Mouse (Mus musculus): Measurements from ENCODE around the gene Galntl5. TPM values are rescaled to one million over a fixed set of nuclear protein-coding genes. Genes with fewer than 3 reads are reported as not detected.
"Not testable (repeated sequence)": the region's sequence is repeated elsewhere in the genome, so short reads cannot be mapped to it uniquely, and the experiment has no call there.

The Galntl5 gene
- polyA plus RNA-seq, 1 experiment from 2014 or later: not detected

DNA sequence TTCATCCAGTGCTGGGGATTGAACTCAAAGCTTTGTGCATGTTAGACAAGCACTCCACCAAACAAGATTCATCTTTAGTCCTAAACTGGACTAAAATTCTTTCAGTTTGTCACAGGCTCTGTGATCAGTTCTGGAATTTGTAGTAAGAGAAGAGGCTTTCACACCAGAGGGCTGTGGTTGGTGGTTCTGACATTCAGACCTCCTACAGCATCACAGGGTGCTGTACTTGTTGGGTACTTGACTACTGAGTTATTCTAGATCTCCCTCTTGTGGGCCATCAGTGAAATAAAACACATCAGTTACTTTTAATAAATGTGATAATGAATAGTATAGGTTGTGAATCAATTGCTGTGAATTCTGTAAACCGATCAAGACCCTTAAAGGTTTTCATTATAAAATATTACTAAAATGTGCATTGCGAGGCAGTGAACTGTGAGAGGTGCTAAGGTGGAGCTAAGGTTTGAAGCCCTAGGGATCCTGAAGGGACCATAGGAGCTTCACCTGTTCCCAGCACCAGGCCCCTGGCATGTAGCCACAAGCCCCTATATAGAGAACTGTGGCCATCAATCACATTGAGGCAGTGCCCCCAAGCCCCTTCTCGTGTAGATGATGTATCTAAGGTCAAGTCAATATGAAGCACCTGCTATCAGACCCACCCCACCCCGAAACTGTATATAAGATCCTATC is 16.0 kb upstream of the Galntl5 start:
- no peak overlapping the region for H3K4me2 ChIP-seq
- no peaks in the 10 kb centered on the region for H3K36me3 ChIP-seq
- H3K4me3 ChIP-seq (replicated peaks): no peak overlapping the region
- H3K27me3 ChIP-seq (replicated peaks): no peaks in the 10 kb centered on the region
- no peak overlapping the region for H3K27ac ChIP-seq
- no peak for ATAC-seq (ENCODE audit: insufficient read depth, low FRiP score, low read depth)
- WGBS: 68% methylated on average over 4 of the region's 4 CpGs
- H3K9ac ChIP-seq: no peak overlapping the region
- H3K4me1 ChIP-seq: no peaks in the 10 kb centered on the region
- no peaks in the 10 kb centered on the region for H3K9me3 ChIP-seq

DNA sequence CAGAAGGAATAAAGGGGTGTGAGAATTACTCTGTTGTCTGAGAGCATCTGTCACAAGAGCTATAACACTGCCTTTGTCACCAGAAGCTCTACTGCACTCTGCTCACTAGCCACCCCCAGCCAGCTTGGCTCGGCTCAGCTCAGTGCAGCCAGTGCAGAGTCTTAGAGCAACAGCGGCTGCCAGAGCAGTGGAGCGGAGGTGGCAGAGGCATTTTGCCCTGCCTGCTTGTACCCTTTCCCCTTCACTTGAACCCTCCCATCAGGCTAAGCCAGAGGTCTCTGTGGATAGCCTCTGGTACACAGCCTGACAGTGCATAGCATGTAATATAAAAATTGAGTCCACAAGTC is 15.5 kb upstream of the Galntl5 start:
- H3K27ac ChIP-seq: no peak overlapping the region
- H3K9me3 ChIP-seq: no peaks in the 10 kb centered on the region
- H3K36me3 ChIP-seq: no peaks in the 10 kb centered on the region
- no peaks in the 10 kb centered on the region for H3K27me3 ChIP-seq (replicated peaks)
- no peak overlapping the region for H3K4me2 ChIP-seq
- no peak for ATAC-seq (ENCODE audit: insufficient read depth, low FRiP score, low read depth)
- H3K4me3 ChIP-seq (replicated peaks): no peak overlapping the region
- no peaks in the 10 kb centered on the region for H3K4me1 ChIP-seq
- 82% methylated on average over 3 of the region's 3 CpGs for WGBS
- H3K9ac ChIP-seq: no peak overlapping the region

- H3K27me3 ChIP-seq (replicated peaks): no peaks in the 10 kb centered on the region
- no peak overlapping the region for H3K27ac ChIP-seq
- H3K4me2 ChIP-seq: no peak overlapping the region
- ATAC-seq (ENCODE audit: insufficient read depth, low FRiP score, low read depth): no peak
- H3K4me1 ChIP-seq: no peaks in the 10 kb centered on the region
- no peaks in the 10 kb centered on the region for H3K36me3 ChIP-seq
- H3K9me3 ChIP-seq: no peaks in the 10 kb centered on the region
- WGBS: 66% methylated on average over 4 of the region's 4 CpGs
- no peak overlapping the region for H3K9ac ChIP-seq
- H3K4me3 ChIP-seq (replicated peaks): no peak overlapping the region
Measured at GRCm38 (mm10) chr5:25166665-25167064, 14.6 kb upstream of the Galntl5 start.

- ATAC-seq (ENCODE audit: insufficient read depth, low FRiP score, low read depth); H3K9me3 ChIP-seq; H3K4me2 ChIP-seq; H3K27ac ChIP-seq; H3K4me1 ChIP-seq; H3K36me3 ChIP-seq; H3K9ac ChIP-seq; H3K4me3 ChIP-seq (replicated peaks); H3K27me3 ChIP-seq (replicated peaks): not testable (repeated sequence)
- 90% methylated on average over 5 of the region's 5 CpGs for WGBS
Measured at GRCm38 (mm10) chr5:25177937-25178336, 3.3 kb upstream of the Galntl5 start.

GRCm38 (mm10) chr5:25178543-25178942 is 2.7 kb upstream of the Galntl5 start:
- not testable (repeated sequence) for H3K36me3 ChIP-seq; H3K27me3 ChIP-seq (replicated peaks); H3K4me2 ChIP-seq; H3K4me1 ChIP-seq; H3K4me3 ChIP-seq (replicated peaks); ATAC-seq (ENCODE audit: insufficient read depth, low FRiP score, low read depth); H3K9ac ChIP-seq; H3K9me3 ChIP-seq; H3K27ac ChIP-seq
- 88% methylated on average over 4 of the region's 4 CpGs for WGBS

DNA sequence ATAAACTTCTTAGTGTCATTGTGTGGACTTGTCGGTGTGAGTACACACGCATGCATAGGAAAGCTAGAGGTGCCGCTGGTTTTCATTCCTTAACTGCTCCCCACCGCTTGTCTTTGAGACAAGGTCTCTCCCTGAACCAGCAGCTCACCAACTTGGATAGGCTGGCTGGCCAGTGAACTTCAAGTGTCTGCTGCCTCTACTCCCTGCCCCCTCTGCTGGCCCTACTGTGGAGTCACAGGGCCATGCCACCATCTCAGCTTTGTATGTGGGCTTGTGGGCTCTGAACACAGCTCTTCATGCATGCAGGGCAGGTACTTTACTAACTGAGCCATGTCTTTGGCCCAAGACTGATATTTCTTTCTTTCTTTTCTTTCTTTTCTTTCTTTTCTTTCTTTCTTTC is 2.0 kb upstream of the Galntl5 start:
- 95% methylated on average over 4 of the region's 4 CpGs for WGBS
- no peak overlapping the region for H3K4me2 ChIP-seq
- no peaks in the 10 kb centered on the region for H3K4me1 ChIP-seq
- no peaks in the 10 kb centered on the region for H3K27me3 ChIP-seq (replicated peaks)
- ATAC-seq (ENCODE audit: insufficient read depth, low FRiP score, low read depth): no peak
- no peak overlapping the region for H3K27ac ChIP-seq
- H3K9ac ChIP-seq: no peak overlapping the region
- no peaks in the 10 kb centered on the region for H3K9me3 ChIP-seq
- H3K36me3 ChIP-seq: no peaks in the 10 kb centered on the region
- H3K4me3 ChIP-seq (replicated peaks): no peak overlapping the region

- 83% methylated on average over 3 of the region's 3 CpGs for WGBS
- Histone ChIP-seq H3K4me2 (no peak overlapping the region), H3K9ac (no peak overlapping the region), H3K27ac (no peak overlapping the region), H3K4me3 (replicated peaks) (no peak overlapping the region), H3K36me3 (no peaks in the 10 kb centered on the region), H3K27me3 (replicated peaks) (no peaks in the 10 kb centered on the region), H3K9me3 (no peaks in the 10 kb centered on the region), H3K4me1 (no peaks in the 10 kb centered on the region)
- ATAC-seq (ENCODE audit: insufficient read depth, low FRiP score, low read depth): no peak
Measured at GRCm38 (mm10) chr5:25179936-25180488, 1.2 kb upstream of the Galntl5 start.

GRCm38 (mm10) chr5:25183595-25183994 is 2.3 kb downstream of the Galntl5 start:
- 81% methylated on average over 4 of the region's 4 CpGs for WGBS
- H3K4me3 ChIP-seq (replicated peaks): no peak overlapping the region

DNA sequence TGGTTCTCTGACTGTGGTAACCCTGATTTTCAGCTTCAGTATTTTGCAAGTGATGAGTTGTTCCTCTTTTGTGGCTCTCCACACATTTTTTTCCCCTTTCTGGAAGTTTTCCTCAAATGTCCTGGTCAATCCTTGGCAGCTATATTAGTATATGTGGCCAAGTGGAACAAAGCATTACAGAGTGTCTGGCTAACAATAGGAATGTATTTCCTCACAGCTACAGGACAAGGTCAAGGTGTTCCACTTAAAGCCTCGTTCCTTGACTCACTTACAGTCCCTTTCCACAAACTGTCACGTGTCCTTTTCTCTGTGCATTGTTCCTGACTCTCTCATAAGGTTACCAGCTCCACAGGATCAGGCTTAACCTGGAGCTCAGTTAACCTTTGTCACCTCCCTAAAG is 3.3 kb downstream of the Galntl5 start:
- Histone ChIP-seq H3K9ac (no peak overlapping the region), H3K4me2 (no peak overlapping the region), H3K9me3 (no peaks in the 10 kb centered on the region), H3K27ac (no peak overlapping the region), H3K36me3 (no peaks in the 10 kb centered on the region), H3K27me3 (replicated peaks) (no peaks in the 10 kb centered on the region), H3K4me3 (replicated peaks) (no peak overlapping the region), H3K4me1 (no peaks in the 10 kb centered on the region)
- no peak for ATAC-seq (ENCODE audit: insufficient read depth, low FRiP score, low read depth)
- WGBS: 47% methylated on average over 2 of the region's 2 CpGs

More at GRCm38 (mm10) chr5:25183595-25183994, 2.3 kb downstream of the Galntl5 start:
- Histone ChIP-seq H3K9me3 (no peaks in the 10 kb centered on the region), H3K9ac (no peak overlapping the region), H3K36me3 (no peaks in the 10 kb centered on the region), H3K4me1 (no peaks in the 10 kb centered on the region), H3K27ac (no peak overlapping the region), H3K4me2 (no peak overlapping the region), H3K27me3 (replicated peaks) (no peaks in the 10 kb centered on the region)
- no peak for ATAC-seq (ENCODE audit: insufficient read depth, low FRiP score, low read depth)

GRCm38 (mm10) chr5:25187727-25188126 is 6.5 kb downstream of the Galntl5 start:
- H3K4me3 ChIP-seq (replicated peaks): no peak overlapping the region
- H3K4me1 ChIP-seq: no peaks in the 10 kb centered on the region
- H3K4me2 ChIP-seq: no peak overlapping the region
- H3K27ac ChIP-seq: no peak overlapping the region
- no peak overlapping the region for H3K9ac ChIP-seq
- no peaks in the 10 kb centered on the region for H3K9me3 ChIP-seq
- no peak for ATAC-seq (ENCODE audit: insufficient read depth, low FRiP score, low read depth)
- no peaks in the 10 kb centered on the region for H3K27me3 ChIP-seq (replicated peaks)
- no peaks in the 10 kb centered on the region for H3K36me3 ChIP-seq

DNA sequence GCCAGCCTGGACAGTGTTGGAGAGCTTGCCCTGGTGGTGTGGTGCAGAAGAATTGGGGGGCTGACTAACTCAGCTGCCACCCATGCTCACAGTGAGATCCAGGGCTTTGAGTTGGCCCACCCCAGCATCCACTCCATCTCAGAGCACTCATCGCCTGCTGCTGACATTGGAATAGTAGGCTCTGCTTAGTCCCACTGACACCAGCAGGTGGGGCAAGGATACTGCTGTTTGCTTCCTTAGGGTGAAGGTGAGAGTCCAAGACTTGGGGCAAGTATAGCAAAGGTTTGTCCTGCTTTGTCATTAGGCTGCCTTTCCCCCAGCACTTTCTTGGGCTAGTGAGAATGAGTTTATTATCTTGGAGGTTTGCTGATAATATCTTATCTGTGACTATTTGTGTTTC is 7.5 kb downstream of the Galntl5 start:
- no peak for ATAC-seq (ENCODE audit: insufficient read depth, low FRiP score, low read depth)
- H3K4me1 ChIP-seq: no peaks in the 10 kb centered on the region
- H3K27me3 ChIP-seq (replicated peaks): no peaks in the 10 kb centered on the region
- H3K9me3 ChIP-seq: no peaks in the 10 kb centered on the region
- H3K4me2 ChIP-seq: no peak overlapping the region
- WGBS: 41% methylated on average over 1 of the region's 1 CpGs
- H3K9ac ChIP-seq: no peak overlapping the region
- H3K27ac ChIP-seq: no peak overlapping the region
- no peaks in the 10 kb centered on the region for H3K36me3 ChIP-seq
- no peak overlapping the region for H3K4me3 ChIP-seq (replicated peaks)

DNA sequence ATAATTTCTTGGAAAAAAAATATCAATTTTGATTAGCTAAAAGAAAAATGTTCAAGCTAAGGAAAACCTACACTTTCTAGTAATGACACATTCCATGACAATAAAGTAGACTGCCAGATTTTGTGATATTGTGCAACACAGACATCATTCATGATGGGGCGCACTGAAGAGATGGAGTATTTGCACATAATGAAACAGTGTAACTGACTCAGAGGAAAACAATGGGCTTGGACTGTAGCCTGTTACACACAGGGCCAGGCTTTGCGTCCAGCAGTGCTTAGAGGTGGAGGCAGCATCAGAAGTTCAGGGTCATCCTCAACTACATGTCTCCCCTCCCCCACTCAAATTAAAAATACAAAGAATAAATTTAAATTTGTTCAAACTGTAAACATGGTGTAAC is 9.3 kb downstream of the Galntl5 start:
- no peaks in the 10 kb centered on the region for H3K9me3 ChIP-seq
- no peaks in the 10 kb centered on the region for H3K27me3 ChIP-seq (replicated peaks)
- H3K27ac ChIP-seq: no peak overlapping the region
- ATAC-seq (ENCODE audit: insufficient read depth, low FRiP score, low read depth): no peak
- H3K9ac ChIP-seq: no peak overlapping the region
- no peak overlapping the region for H3K4me2 ChIP-seq
- WGBS: 75% methylated on average over 2 of the region's 2 CpGs
- no peaks in the 10 kb centered on the region for H3K4me1 ChIP-seq
- H3K36me3 ChIP-seq: no peaks in the 10 kb centered on the region
- no peak overlapping the region for H3K4me3 ChIP-seq (replicated peaks)

DNA sequence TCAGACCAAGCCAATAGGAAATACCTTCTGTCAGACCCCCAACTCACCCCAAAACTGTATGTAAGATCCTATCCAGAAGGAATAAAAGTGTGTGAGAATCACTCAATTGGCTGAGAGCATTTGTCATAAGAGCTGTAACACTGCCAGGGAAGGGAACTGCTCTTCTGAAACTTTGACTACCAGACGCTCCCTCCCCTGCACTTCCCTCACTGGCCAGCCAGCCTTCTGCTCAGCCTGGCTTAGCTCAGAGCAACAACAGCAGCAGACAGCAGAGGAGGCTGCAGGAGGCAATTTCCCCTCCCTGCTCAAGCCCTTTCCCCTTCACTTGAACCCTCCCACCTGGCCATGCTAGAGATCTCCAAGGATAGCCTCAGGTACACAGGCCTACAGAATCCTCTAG is 30.6 kb downstream of the Galntl5 start:
- H3K27ac ChIP-seq: no peak overlapping the region
- no peaks in the 10 kb centered on the region for H3K36me3 ChIP-seq
- 64% methylated on average over 1 of the region's 1 CpGs for WGBS
- no peaks in the 10 kb centered on the region for H3K27me3 ChIP-seq (replicated peaks)
- H3K4me2 ChIP-seq: no peak overlapping the region
- ATAC-seq (ENCODE audit: insufficient read depth, low FRiP score, low read depth): no peak
- no peaks in the 10 kb centered on the region for H3K4me1 ChIP-seq
- H3K9ac ChIP-seq: no peak overlapping the region
- no peak overlapping the region for H3K4me3 ChIP-seq (replicated peaks)
- H3K9me3 ChIP-seq: no peaks in the 10 kb centered on the region
